Mouse (Mus musculus): ENCODE measurements at regions not wholly inside any gene's neighbourhood (a gene's known extent, or its start where the extent isn't known, plus 50 kb on each side); places are given as distances from the start of the nearest gene placed in this dataset.

DNA sequence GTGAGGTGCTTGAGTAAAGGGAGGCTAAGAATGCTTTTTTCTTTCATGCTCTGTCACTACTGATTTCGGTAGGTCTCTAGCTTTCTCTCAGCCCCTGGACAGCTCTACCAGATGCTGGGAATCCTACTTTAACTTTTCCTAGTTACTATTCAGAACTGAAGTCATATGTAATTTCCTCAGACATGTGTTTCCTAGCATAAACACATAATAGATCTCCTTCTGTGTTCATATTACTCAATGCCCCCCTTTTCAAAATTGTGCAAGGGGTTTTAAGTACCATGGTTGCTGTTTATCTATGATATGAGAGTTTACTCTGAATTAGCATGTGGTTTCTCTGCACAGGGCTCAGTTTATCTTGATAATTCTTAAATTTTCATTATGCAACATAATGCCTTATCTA, 1472.5 kb downstream of the Olfm4 start:
- no peak for DNase-seq

- no peak for DNase-seq
Observed at GRCm38 (mm10) chr14:81479261-81479660, 1495.4 kb downstream of the Olfm4 start.

- DNase-seq, result peak; percentile 89 to 90
Observed at GRCm38 (mm10) chr14:81483594-81483993, 1499.7 kb downstream of the Olfm4 start.

- DNase-seq, result no peak
Observed at GRCm38 (mm10) chr14:81508934-81509333, 1525.1 kb downstream of the Olfm4 start.

Measured in cerebellum, postnatal 10 days (tissue).